Mouse (Mus musculus) retina, adult 2 months (tissue): ENCODE results near the gene Pknox2.

Experiments used
- DNase-seq: peaks from one replicate; pipeline ENCODE4 v3.0.0-alpha.2; 2012; ENCODE audit warnings: low read depth, low spot score

Gene Pknox2

GRCm38 (mm10) chr9:37147359-37147685 is at the start of gene Pknox2:
TSS of gene Pknox2 (minus strand) at chr9:37147407.
- DNase-seq = peak; percentile 42

- no peak for DNase-seq
Measured at GRCm38 (mm10) chr9:37188024-37188423, 40.8 kb upstream of the Pknox2 start.

- DNase-seq = no peak
Measured at GRCm38 (mm10) chr9:37187407-37187806, 40.2 kb upstream of the Pknox2 start.

- no peak for DNase-seq
Measured at GRCm38 (mm10) chr9:37183176-37183575, 36.0 kb upstream of the Pknox2 start.

DNA sequence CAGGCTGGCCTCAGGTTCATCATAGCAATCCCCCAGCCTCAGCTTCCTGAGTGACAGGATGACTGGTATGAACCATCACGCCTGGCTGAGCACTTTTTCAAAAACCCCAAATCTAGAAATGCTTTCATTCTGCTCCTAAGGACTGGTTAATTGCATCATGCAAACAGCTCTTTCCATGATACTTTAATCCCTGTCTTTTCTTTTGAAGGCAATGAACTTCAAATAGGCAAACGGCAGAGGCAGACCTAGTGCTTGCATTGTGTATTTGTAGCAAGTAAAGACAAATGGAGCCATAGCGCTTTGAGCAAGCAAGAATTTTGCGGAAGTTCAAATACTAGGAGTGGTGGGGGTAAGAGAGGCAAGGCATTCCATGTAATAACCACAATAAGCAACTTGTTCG is 34.4 kb upstream of the Pknox2 start:
- DNase-seq = no peak

DNA sequence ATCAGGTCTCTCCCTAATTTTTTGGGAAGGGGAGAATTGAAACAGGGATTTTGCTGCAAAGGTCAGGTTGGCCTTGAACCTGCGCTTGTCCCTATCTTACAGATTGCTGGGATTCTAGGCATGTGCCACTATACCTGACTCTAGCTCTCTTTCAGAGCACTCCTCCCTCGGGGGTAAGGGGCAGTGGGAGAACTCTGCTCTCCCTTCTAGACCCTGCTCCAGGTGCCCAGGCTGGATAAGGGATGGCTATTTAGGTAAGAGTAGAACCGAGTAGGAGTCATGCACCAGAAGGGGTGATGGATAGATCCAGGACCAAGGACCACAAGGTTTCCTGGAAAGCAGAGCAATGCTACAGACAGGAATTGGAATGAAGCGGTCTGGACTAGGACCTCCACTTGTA is 32.4 kb upstream of the Pknox2 start:
- no peak for DNase-seq

DNA sequence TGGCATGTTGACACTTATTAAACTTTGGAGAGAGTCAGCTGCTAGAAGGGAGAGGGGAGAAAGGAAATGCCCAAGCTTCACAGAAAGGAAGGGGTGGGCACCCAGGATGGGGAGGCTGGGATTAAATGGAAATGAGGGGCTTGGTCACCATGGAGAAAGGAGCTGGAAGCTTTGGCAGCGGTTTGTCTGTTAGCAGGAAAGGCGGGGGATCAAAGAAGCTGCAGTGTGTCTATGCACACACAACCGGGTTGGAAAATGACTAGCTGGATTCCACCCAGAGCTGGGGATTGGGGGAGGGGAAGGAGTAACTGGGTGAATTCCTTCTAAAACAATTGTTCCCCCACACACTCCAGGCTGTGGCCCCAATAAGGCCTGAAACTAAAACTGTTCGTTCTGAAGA is 31.7 kb upstream of the Pknox2 start:
- no peak for DNase-seq

DNA sequence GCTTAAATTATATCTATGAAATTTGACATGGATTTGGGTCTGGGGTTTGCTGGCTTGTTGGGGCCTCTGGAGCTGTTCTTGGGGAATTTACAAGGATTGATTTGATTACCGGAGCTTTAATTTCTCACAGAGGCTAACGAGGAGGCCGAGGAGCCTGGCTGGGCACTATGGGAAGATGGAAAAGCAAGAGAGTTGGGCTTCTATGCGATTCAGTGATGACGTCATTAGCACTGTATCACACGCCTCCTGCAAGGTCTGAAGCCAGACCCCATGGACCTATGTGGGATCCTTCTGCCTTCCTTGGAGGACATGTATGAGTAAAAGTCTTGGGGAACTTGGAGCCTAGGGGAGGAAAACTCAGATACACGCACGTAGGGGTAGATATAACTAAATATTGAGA is 30.3 kb upstream of the Pknox2 start:
- DNase-seq = no peak

DNA sequence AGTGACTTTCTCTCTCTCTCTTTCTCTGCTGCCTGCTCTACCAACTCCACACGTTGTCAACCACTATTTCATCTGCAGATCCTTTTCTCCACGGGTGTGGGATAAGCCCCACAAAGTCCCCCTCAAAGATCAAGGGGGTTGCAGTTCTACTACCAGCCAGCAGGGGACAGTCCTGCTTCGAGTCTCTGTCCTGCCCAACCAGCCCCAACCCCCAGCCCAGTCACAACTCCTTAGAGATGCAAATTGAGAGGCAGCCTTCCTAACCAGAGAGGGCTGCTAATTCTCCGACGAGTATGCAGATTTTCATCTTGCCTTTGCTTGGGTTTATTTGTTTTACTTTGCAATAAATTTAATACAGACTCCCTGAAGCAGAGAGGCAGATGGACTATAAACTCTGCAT is 29.9 kb upstream of the Pknox2 start:
- DNase-seq = peak; percentile 8

DNA sequence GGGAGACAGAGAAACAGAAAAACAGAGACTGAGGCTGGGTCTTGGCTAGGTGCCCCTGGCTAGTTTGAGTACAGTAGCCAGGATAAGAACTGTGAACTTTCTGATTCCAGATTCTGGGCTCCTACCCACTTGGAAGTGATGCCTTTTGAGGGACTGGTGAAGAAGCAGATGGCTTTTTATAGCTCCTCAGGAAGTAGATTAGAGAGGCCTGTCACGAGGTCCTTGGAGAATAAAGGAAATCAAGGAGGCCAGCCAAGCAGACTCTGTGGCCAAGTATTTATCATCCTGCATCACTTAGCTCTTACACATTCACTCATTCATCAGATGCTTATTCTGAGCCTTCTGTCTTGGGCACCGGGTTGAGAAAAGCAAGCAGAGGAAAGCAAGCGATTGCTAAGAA is 28.8 kb upstream of the Pknox2 start:
- DNase-seq = no peak

GRCm38 (mm10) chr9:37173376-37173775 is 26.2 kb upstream of the Pknox2 start:
- DNase-seq = no peak

DNA sequence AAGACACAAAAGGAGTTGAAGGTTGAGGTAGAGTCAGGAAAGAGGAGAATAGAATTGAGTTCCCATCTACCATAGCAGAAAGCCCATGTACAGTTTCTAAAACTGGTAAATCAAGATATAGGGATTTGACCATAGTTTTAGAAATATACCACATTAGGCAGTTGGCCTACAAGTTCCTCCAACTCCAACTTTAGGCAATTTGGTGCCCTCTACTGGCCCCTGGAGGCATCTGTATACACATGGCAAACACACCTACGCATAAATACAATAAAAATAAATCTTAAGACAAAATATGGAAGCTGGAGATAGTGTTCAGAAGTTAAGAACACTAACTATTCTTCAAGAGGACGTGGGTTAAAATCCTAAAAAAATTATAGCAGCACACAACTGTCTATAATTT is 19.7 kb upstream of the Pknox2 start:
- no peak for DNase-seq

DNA sequence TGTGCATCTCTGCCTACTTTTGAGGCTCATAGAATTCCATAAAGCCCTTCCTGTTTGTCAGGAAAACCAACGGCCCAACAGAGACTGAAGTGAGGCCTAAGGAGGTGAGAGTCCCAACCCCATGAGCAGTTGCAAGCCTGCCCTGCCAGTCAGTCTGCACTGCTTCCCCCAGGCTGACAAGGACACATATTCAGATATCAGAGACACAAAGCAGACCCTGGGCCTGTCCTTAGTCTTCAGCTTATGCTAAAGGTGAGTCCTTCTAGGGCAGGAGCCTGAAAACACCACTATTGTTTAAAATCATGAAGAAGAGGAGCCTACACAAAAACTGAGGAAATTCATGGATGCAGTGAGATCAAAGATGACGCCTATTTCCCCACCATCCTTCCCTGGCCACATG is 13.5 kb upstream of the Pknox2 start:
- no peak for DNase-seq

DNA sequence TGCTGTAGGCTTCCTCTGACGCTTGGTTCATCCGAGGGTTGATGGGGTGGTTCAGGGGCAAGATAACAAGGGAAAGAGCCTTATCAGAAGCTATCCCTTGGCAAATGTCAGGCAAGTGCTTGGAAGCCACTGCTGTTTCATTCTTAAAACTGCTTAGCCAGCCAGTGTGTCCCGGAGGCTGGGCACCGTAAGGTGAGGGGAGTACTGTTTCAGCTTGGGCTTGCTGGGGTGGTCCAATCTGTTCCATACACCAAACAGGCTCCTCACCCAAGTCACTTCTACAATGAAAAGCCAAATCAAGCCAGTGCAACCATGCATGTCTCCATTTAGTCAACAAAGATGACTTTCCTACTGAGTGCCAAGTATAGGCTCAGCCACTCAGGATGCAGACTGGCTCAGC is 679 bp upstream of the Pknox2 start:
- DNase-seq = no peak

- DNase-seq = peak; percentile 49
Measured at GRCm38 (mm10) chr9:37146603-37147358, 426 bp downstream of the Pknox2 start.

- DNase-seq = no peak
Measured at GRCm38 (mm10) chr9:37146353-37146602, 929 bp downstream of the Pknox2 start.

DNA sequence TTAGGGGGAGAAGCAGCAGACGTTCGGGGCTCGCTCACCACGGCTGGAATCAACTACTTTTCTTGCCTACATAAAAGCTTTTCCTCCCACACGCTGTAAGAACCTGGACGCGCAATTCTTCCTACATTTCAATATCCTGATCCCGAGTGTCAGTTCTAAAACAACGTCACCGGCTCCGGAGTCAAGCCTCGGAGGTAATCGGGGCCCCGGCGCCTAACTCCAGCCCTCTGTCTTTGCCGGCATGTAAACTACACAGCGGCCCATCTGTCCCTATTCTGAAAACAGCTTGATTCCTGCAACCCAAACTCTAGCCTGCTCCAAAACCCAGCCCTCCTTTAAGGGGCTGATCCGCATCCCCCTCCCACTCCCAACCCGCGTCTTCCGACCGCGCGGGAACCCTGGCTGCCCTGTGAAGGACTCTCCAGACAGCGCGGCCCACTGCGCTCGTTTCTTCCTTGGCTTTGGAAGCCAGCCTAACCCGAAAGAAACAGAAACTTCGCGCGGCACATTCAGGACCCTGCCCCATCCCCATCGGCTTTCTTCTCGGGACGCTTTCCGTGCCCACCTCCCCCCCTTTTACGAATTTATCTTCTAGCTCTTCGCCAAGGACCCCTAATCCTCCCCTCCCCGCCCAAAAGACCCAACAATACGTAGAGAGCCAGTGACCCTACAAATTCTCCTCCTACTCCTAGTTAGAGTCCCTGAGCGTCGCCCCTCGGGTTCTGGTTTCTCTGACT is 1.4 kb downstream of the Pknox2 start:
- no peak for DNase-seq

DNA sequence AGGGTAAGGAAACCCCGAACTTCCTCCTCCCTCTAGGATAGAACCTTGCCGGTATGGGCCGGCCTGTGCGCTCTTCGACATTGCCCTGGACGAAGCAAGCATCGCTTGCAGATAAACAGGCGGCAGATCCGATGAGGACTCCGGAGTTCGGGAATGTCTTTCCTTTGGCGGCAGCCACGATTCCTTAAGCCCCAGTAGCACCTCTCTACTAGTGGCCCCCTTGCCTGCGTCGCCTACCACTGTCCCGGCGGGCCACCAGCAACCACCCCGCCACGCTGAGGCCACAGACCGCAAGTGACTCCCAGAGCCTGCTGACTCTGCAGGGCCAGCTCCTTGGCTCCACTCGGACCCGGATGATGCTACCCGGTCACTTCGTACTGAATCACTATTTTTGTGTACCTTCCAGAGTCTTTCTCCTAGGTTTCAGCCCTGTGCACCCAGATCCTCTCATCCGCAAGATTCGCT is 2.0 kb downstream of the Pknox2 start:
- no peak for DNase-seq

- DNase-seq = no peak
Measured at GRCm38 (mm10) chr9:37144696-37145095, 2.5 kb downstream of the Pknox2 start.

DNA sequence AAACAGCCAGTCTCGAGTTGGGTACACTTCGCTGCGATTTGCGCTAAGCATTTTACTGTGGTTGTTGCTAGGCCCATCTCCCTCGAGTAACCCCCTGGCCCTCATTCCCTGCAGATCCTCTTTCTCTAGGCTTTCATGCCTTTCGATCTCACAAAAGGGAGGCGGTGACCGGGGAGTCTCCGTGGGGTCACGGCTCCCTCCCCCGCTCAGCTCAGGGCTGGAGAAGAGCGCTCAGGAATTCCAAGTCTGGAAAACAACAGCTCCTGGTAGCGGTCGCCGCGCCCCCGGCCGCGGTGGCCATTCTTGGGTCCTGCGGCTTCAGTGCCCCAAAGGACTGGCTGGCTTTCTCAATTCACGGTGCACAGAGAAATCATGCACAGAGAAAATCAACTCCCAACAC is 3.0 kb downstream of the Pknox2 start:
- no peak for DNase-seq

GRCm38 (mm10) chr9:37143046-37143931 is 3.9 kb downstream of the Pknox2 start:
- no peak for DNase-seq

DNA sequence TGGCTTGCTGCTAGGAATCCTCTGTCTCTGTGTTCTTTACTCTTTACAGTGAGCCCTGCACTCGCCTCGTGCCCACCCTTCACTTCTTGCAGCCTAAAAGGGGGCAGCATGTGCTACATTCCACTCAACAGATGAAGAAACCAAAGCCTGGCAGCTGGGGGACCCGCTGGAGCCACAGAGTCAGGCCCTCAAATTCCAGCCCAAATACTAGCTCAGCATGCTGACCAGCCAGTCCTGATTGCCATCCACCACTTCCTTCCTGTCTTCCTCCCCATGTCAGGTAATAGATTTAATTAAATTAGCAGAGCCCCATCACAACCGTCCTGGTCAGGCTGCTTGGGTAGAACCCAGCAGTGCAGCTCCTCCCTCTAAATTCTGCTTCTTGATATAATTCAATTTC is 5.1 kb downstream of the Pknox2 start:
- no peak for DNase-seq
